Mouse (Mus musculus) layer of hippocampus, adult 2 months (tissue): ENCODE measurements at regions not wholly inside any gene's neighbourhood (a gene's known extent, or its start where the extent isn't known, plus 50 kb on each side); places are given as distances from the start of the nearest gene placed in this dataset.

Experiments
- DNase-seq, 2 experiments: peaks; one replicate each; pipeline ENCODE4 v3.0.0; 2022; ENCODE audit warnings: low spot score in 2 of 2
- H3K27ac ChIP-seq: fragments of 200-600 bp; 2 replicates; pipeline ENCODE4 v1.8.1; 2022
- H3K4me3 ChIP-seq: fragments of 200-600 bp; 2 replicates; pipeline ENCODE4 v1.8.1; 2022; ENCODE audit warnings: mild to moderate bottlenecking
- CTCF ChIP-seq: fragments of 200-600 bp; conservative IDR thresholded peaks from 2 replicates; pipeline ENCODE4 v1.8.1; 2022; ENCODE audit warnings: antibody characterized with exemption, mild to moderate bottlenecking, moderate library complexity

DNA sequence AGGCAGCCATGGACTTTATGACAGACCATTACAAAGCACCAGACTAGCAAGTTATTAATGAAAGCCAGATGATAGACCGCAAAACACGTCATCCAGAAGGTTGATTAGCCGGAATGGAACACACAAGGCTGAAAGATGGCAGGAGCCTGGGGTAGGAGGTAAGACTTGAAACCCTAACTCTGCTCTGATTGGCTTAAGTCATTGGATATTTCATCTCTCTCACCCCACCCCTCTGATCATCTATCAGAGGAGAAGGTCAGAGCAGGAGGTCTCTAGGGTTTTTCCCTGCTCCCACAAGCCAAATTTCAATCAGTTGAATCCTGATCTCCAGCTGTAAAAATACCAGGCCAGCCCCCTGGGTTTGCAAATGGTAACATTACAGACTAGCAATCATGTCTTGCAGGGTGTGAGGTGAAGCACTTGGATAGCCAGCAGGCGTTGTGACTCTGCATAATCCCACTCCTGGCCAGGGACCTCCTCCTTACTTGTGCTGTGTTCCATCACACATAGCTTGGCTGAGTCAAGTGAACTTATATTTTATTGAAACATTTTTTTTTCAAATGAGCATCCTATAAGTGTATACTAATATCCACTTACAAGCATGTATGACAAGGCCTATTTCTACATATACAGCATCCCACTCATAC, 114.6 kb upstream of the Tnp1 start:
- no peak for TF ChIP-seq CTCF
- H3K4me3 ChIP-seq: no peak overlapping the region
- DNase-seq: no peak
- no peak overlapping the region for H3K27ac ChIP-seq

GRCm38 (mm10) chr1:73123012-73123411, 107.3 kb upstream of the Tnp1 start:
- Histone ChIP-seq H3K27ac (no peak overlapping the region), H3K4me3 (no peak overlapping the region)
- DNase-seq: no peak
- TF ChIP-seq CTCF: no peak

- TF ChIP-seq CTCF: no peak
- no peak for DNase-seq
- no peak overlapping the region for H3K27ac ChIP-seq
- H3K4me3 ChIP-seq: no peak overlapping the region
These were observed 103.0 kb upstream of the Tnp1 start for GRCm38 (mm10) chr1:73118661-73119060.

DNA sequence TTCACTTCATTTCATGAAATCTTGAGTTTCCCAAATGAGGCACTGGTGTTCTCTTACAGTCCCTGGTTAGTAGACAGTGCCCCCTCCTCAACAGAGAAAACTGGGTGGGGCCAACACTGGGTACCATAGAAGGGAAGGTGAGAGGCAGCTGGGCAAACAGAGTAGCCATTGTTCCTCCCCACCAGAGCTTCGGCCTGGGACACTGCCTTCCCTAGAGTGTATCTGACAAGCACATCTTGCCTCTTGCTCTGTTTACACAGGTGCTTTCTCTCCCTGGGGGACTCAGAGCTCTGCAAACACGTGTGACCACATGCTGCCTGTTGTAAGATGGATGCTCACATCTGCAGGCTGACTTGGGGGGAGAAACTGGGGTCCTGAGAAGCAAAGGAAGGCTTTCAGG, 100.8 kb upstream of the Tnp1 start:
- H3K4me3 ChIP-seq: no peak overlapping the region
- H3K27ac ChIP-seq: no peak overlapping the region
- no peak for DNase-seq
- no peak for TF ChIP-seq CTCF

DNA sequence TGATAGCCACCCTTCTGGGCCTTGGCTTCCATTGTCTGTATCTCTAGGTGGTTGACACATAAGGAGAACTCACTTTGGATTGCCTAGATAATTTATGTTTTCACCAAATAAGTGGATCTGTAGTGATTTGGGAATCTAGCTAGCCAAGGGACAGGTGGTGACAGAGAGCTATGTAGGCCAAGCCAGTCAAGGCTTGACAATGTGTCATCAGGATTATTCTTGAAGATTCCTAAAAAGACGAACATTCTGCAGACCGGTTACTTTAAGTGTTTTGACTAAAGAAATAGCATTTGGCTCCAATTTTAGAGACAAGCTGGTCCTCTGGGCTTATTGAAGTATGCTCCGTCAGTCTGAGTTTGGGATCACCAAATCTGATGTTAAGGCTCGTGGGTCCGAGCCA, 100.1 kb upstream of the Tnp1 start:
- TF ChIP-seq CTCF: no peak
- Histone ChIP-seq H3K4me3 (no peak overlapping the region), H3K27ac (no peak overlapping the region)
- no peak for DNase-seq

DNA sequence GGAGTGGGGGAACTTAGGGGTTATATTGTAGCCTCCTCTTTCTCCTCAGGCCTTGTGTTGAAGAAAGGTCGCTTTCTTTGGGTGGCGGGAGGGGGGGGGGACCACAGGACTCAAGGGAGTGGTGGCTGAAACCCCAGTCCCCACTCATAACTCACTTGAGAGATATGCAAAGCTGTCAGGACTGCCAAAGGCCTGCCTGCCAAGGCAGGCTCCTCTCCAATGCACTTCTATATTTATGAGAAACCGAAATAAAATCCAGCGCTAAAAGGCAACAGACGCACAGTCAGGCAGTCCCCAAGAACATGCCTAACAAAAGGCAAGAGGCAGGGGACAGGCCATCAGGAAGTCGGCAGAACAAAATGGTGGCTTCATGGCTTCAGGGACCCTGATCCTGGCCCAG, 97.4 kb upstream of the Tnp1 start:
- no peak for DNase-seq
- no peak for TF ChIP-seq CTCF
- H3K4me3 ChIP-seq: no peak overlapping the region
- H3K27ac ChIP-seq: peak overlapping the region; percentile 4; the same call in 1 of the 2 replicates

DNA sequence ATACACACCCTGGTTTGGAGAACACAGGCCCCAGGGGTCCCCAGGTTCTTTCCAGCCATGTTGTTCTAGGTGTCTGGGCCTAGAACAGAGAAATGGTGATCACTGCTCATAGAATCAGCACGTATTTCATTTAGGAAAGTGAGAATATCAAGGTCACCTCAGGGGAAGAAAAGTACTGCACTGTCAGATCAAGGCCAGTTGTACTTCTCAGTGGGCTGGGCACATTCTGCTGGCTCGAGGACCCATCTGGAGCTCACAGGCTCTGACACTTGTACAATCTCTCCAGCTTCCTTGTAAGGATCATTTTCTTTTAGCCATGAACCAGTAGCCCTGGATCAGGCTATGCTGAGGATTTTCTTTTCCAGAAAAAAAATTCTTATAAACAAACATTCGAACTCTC, 97.0 kb upstream of the Tnp1 start:
- no peak for DNase-seq
- no peak for TF ChIP-seq CTCF
- no peak overlapping the region for H3K4me3 ChIP-seq
- H3K27ac ChIP-seq: no peak overlapping the region

GRCm38 (mm10) chr1:73111911-73112310, 96.2 kb upstream of the Tnp1 start:
- Histone ChIP-seq H3K27ac (no peak overlapping the region), H3K4me3 (no peak overlapping the region)
- no peak for DNase-seq
- no peak for TF ChIP-seq CTCF

DNA sequence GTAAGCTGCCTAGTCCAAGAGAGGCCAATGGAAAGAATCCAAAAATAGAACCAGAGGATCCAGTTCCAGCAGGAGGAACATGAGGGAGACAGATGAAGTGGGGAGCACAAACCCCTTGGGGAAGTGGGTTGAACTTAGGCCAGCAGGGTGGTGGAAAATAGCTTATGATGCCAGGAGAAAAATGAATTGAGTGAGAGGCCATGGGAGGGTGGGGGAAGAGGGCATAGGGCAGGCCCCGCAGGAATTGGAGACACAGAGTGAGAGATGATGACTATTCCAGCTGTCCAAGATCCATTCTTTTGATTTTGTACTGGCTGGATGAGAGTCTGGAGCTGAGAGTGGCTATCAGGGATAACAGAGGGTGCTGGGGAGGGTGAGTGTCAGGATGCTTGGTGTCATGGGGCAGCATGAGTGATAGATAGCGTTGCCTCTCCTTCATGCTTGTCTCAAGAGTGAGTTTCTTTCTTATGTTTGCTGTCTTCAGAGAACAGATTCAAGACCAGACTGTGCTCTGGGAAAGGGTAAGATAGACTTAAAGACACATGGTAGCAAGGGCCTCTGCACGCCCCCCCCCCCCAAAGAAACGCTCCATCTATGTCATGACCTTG, 90.3 kb upstream of the Tnp1 start:
- no peak overlapping the region for H3K4me3 ChIP-seq
- TF ChIP-seq CTCF: no peak
- no peak overlapping the region for H3K27ac ChIP-seq
- DNase-seq: no peak

DNA sequence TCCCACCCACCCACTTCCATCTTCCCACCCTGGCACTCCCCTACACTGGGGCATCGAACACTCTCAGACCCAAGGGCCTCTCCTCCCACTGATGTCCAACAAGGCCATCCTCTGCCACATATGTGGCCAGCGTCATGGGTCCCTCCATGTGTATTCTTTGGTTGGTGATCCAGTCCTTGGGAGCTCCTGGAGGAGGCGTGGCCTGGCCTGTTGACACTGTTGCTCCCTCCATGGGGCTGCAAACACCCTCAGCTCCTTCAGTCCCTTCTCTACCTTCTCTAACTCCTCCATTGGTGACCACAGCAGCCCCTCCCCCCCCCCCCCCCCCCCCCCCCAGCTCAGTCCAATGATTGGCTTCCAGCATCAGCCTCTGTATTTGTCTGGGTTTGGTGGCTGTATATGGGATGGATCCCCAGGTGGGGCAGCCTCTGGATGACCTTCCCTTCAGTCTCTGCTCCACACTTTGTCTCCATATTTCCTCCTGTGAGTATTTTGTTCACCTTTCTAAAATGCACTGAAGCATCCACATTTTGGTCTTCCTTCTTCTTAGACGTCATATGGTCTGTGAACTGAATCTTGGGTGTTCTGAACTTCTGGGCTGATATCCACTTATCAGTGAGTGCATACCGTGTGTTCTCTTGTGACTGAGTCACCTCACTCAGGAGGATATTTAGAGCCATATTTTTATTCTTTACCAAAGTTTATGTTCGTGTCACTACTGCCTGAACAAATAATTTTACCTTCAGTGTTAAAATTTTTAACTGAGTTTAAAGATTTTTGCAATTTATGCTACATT, 82.1 kb upstream of the Tnp1 start:
- DNase-seq: no peak
- TF ChIP-seq CTCF: no peak
- no peak overlapping the region for H3K4me3 ChIP-seq

GRCm38 (mm10) chr1:73089636-73090035, 73.9 kb upstream of the Tnp1 start:
- DNase-seq: no peak
- H3K27ac ChIP-seq: peak overlapping the region; percentile 39; the same call in 1 of the 2 replicates
- no peak overlapping the region for H3K4me3 ChIP-seq
- no peak for TF ChIP-seq CTCF

More for the DNA sequence above, 82.1 kb upstream of the Tnp1 start:
- H3K27ac ChIP-seq: no peak overlapping the region

DNA sequence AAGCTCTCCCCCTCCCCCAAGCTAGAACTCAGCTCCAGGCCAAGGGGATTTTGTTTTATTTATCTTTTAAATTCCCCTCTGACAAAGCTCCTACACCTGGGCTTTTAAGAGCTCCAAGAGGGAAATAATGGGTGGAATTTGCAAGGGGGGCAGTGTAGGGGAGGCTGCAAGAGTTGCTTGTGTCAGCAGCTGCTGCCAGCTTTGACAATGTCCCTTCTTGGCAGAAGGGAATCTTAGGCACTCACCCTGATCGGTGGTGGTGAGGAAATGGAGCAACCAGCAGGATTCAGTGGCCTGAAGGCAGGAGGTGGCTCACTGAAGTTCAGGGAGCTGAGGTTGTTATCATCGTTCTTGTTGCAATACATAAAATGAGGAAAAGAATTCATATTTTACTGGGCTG, 72.8 kb upstream of the Tnp1 start:
- no peak for TF ChIP-seq CTCF
- DNase-seq: no peak
- Histone ChIP-seq H3K27ac (no peak overlapping the region), H3K4me3 (no peak overlapping the region)

- TF ChIP-seq CTCF: no peak
- no peak for DNase-seq
- H3K27ac ChIP-seq: no peak overlapping the region
- no peak overlapping the region for H3K4me3 ChIP-seq
These were observed 69.2 kb upstream of the Tnp1 start for GRCm38 (mm10) chr1:73084946-73085345.

DNA sequence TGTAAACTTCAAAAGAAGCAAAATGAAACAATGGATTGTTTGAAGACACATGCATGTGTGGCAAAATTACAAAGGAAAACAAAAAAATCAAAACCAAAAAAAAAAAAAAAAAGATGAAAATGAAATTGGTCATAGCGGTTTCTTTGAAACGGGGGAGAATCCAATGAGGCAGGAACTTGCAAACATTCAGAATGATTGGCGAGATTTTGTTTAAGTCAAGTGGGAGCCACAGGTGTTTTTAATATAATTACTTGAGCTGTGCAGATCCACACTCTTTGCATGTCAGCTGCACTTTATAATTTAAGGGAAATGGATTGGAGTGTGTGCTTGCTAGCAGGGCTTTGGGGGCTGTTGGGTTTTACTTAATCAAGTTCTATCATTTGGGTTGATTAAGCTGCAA, 67.7 kb upstream of the Tnp1 start:
- no peak for DNase-seq
- TF ChIP-seq CTCF: no peak
- H3K27ac ChIP-seq: no peak overlapping the region
- H3K4me3 ChIP-seq: no peak overlapping the region
